Mouse (Mus musculus): ENCODE measurements around the gene Hint1. TPM values are rescaled to one million over a fixed set of nuclear protein-coding genes. Genes with fewer than 3 reads are reported as not detected.

Hint1 gene
- polyA plus RNA-seq, 1 experiment: 324 TPM

- peaks cover 13% of the 10 kb centered on the region for H3K4me1 ChIP-seq (ENCODE audit: control insufficient read depth, insufficient read depth, low read length)
- H3K27ac ChIP-seq (ENCODE audit: insufficient read depth, low read depth, low read length): no peak overlapping the region
- no peak for TF ChIP-seq CTCF (IDR thresholded peaks at IDR 0.05; ENCODE audit: low read depth, low read length)
- H3K4me3 ChIP-seq (ENCODE audit: insufficient read depth, low read length): no peak overlapping the region
Observed at GRCm38 (mm10) chr11:54905931-54906330, 39.7 kb downstream of the Hint1 start.

- Histone ChIP-seq H3K4me3 (ENCODE audit: insufficient read depth, low read length) (no peak overlapping the region), H3K4me1 (ENCODE audit: control insufficient read depth, insufficient read depth, low read length) (peaks cover 13% of the 10 kb centered on the region), H3K27ac (ENCODE audit: insufficient read depth, low read depth, low read length) (no peak overlapping the region)
- TF ChIP-seq POLR2A (IDR thresholded peaks at IDR 0.05; ENCODE audit: borderline replicate concordance, low read depth, low read length): no peak
- no peak for TF ChIP-seq CTCF (IDR thresholded peaks at IDR 0.05; ENCODE audit: low read depth, low read length)
Observed at GRCm38 (mm10) chr11:54906466-54906865, 40.3 kb downstream of the Hint1 start.

- peaks cover 13% of the 10 kb centered on the region for H3K4me1 ChIP-seq (ENCODE audit: control insufficient read depth, insufficient read depth, low read length)
- no peak for TF ChIP-seq CTCF (IDR thresholded peaks at IDR 0.05; ENCODE audit: low read depth, low read length)
- no peak for TF ChIP-seq POLR2A (IDR thresholded peaks at IDR 0.05; ENCODE audit: borderline replicate concordance, low read depth, low read length)
Observed at GRCm38 (mm10) chr11:54907259-54907658, 41.1 kb downstream of the Hint1 start.

GRCm38 (mm10) chr11:54909273-54909672 lies 43.1 kb downstream of the Hint1 start:
- peaks cover 13% of the 10 kb centered on the region for H3K4me1 ChIP-seq (ENCODE audit: control insufficient read depth, insufficient read depth, low read length)
- TF ChIP-seq POLR2A (IDR thresholded peaks at IDR 0.05; ENCODE audit: borderline replicate concordance, low read depth, low read length): no peak
- H3K27ac ChIP-seq (ENCODE audit: insufficient read depth, low read depth, low read length): no peak overlapping the region
- H3K4me3 ChIP-seq (ENCODE audit: insufficient read depth, low read length): no peak overlapping the region

More at GRCm38 (mm10) chr11:54907259-54907658, 41.1 kb downstream of the Hint1 start:
- no peak overlapping the region for H3K4me3 ChIP-seq (ENCODE audit: insufficient read depth, low read length)
- H3K27ac ChIP-seq (ENCODE audit: insufficient read depth, low read depth, low read length): no peak overlapping the region

DNA sequence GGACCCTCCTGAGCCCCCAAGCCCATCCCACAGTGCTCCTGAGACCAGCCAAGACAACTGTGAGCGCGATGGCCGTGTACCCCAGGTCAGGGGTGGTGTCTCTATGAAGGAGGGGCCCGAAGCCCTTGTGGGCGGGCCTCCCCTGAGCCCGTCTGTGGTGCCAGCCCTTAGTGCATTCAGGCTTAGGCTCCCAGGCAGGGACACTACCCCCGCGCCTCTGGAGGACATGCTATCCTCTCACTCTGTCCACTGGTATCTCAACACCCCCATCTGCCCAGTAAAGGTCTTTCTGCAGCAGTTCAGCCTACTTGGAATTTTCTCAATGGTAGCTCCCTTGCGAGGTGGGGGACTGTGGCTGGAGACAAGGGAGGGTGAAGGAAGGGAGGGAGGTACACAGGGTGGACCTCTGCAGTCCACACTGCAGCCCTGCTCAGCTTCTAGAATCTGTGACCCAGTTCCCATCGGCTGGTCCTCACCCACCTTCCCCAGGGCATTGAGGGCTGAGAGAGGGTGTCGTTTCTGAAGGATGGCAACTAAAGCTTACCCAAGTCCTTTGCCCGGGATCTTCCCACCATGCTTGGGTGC lies 44.0 kb downstream of the Hint1 start:
- no peak for TF ChIP-seq CTCF (IDR thresholded peaks at IDR 0.05; ENCODE audit: low read depth, low read length)
- TF ChIP-seq POLR2A (IDR thresholded peaks at IDR 0.05; ENCODE audit: borderline replicate concordance, low read depth, low read length): no peak
- H3K4me1 ChIP-seq (ENCODE audit: control insufficient read depth, insufficient read depth, low read length): peaks cover 8% of the 10 kb centered on the region
- no peak overlapping the region for H3K27ac ChIP-seq (ENCODE audit: insufficient read depth, low read depth, low read length)
- H3K4me3 ChIP-seq (ENCODE audit: insufficient read depth, low read length): no peak overlapping the region

GRCm38 (mm10) chr11:54911201-54911600 lies 45.0 kb downstream of the Hint1 start:
- peaks cover 8% of the 10 kb centered on the region for H3K4me1 ChIP-seq (ENCODE audit: control insufficient read depth, insufficient read depth, low read length)
- TF ChIP-seq POLR2A (IDR thresholded peaks at IDR 0.05; ENCODE audit: borderline replicate concordance, low read depth, low read length): no peak
- TF ChIP-seq CTCF (IDR thresholded peaks at IDR 0.05; ENCODE audit: low read depth, low read length): no peak
- H3K4me3 ChIP-seq (ENCODE audit: insufficient read depth, low read length): no peak overlapping the region
- no peak overlapping the region for H3K27ac ChIP-seq (ENCODE audit: insufficient read depth, low read depth, low read length)

DNA sequence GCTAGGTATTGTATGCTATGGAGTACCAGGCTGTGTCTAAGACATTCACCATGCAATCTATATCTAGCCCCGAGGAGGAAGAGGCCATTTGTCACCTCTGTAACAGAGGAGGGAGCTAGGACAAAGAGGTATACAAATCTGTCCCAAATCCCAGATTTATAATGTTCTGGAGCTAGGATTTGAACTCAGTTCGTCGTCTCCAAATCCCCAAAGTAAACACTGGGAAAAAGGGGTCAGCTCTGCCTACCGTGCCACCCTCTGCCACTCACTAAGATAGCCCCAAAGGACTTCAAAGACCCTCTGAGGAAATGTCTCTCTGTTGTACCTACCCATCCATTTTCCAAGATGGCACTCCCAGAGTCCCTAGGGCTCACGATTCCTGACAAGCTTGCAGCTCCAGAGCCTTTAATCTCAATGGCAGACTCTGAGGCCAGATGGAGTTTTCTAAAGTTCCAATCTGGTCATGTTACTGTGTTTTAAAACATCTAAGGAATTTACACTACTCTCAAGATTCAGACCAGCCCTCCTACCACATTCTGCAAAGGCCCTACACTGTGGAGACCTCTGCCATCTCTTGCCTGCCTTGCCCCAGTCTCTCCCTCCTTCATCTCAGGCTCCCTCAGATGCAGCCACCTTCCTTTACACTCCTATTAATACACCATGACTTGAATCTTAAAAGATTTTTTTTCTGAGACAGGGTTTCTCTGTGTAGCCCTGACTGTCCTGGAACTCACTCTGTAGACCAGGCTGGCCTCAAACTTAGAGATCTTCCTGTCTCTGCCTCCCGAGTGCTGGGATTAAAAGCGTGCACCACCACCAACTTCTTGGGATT lies 45.7 kb downstream of the Hint1 start:
- no peak overlapping the region for H3K27ac ChIP-seq (ENCODE audit: insufficient read depth, low read depth, low read length)
- no peak overlapping the region for H3K4me3 ChIP-seq (ENCODE audit: insufficient read depth, low read length)
- peaks cover 1% of the 10 kb centered on the region for H3K4me1 ChIP-seq (ENCODE audit: control insufficient read depth, insufficient read depth, low read length)
- TF ChIP-seq CTCF (IDR thresholded peaks at IDR 0.05; ENCODE audit: low read depth, low read length) (no peak), POLR2A (IDR thresholded peaks at IDR 0.05; ENCODE audit: borderline replicate concordance, low read depth, low read length) (no peak)

GRCm38 (mm10) chr11:54912503-54913316 lies 46.5 kb downstream of the Hint1 start:
- no peak overlapping the region for H3K27ac ChIP-seq (ENCODE audit: insufficient read depth, low read depth, low read length)
- H3K4me3 ChIP-seq (ENCODE audit: insufficient read depth, low read length): no peak overlapping the region
- no peak for TF ChIP-seq POLR2A (IDR thresholded peaks at IDR 0.05; ENCODE audit: borderline replicate concordance, low read depth, low read length)
- no peak for TF ChIP-seq CTCF (IDR thresholded peaks at IDR 0.05; ENCODE audit: low read depth, low read length)
- H3K4me1 ChIP-seq (ENCODE audit: control insufficient read depth, insufficient read depth, low read length): no peaks in the 10 kb centered on the region

- TF ChIP-seq CTCF (IDR thresholded peaks at IDR 0.05; ENCODE audit: low read depth, low read length) (no peak), POLR2A (IDR thresholded peaks at IDR 0.05; ENCODE audit: borderline replicate concordance, low read depth, low read length) (no peak)
- no peak overlapping the region for H3K4me3 ChIP-seq (ENCODE audit: insufficient read depth, low read length)
- H3K27ac ChIP-seq (ENCODE audit: insufficient read depth, low read depth, low read length): no peak overlapping the region
- no peaks in the 10 kb centered on the region for H3K4me1 ChIP-seq (ENCODE audit: control insufficient read depth, insufficient read depth, low read length)
Observed at GRCm38 (mm10) chr11:54913841-54914240, 47.7 kb downstream of the Hint1 start.

DNA sequence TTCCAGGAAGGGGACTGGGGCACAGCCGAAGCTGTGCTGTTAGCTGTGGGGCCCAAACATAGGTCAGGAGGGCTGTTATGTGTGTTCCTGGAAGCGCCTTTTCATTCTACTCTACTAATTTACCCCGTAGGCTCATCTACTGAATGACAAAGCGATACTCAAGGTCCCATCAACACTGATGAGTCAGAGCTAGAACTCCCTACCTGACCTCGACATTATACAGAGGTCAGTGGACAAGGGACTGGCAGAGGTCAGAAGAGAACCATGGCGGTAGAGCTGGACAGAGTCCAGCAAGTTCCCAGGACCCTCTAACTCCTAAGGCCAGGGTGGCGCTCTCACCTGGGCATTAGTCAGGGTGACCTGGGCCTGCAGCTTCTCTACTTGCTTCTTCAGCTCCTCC lies 51.3 kb downstream of the Hint1 start:
- H3K27ac ChIP-seq (ENCODE audit: insufficient read depth, low read depth, low read length): no peak overlapping the region
- TF ChIP-seq CTCF (IDR thresholded peaks at IDR 0.05; ENCODE audit: low read depth, low read length): no peak
- TF ChIP-seq POLR2A (IDR thresholded peaks at IDR 0.05; ENCODE audit: borderline replicate concordance, low read depth, low read length): no peak
- no peak overlapping the region for H3K4me3 ChIP-seq (ENCODE audit: insufficient read depth, low read length)
- peaks cover 16% of the 10 kb centered on the region for H3K4me1 ChIP-seq (ENCODE audit: control insufficient read depth, insufficient read depth, low read length)

Data from bone marrow macrophage, adult 2 months (primary cell).